Mouse (Mus musculus): ENCODE measurements around the gene Ap1m2.

DNA sequence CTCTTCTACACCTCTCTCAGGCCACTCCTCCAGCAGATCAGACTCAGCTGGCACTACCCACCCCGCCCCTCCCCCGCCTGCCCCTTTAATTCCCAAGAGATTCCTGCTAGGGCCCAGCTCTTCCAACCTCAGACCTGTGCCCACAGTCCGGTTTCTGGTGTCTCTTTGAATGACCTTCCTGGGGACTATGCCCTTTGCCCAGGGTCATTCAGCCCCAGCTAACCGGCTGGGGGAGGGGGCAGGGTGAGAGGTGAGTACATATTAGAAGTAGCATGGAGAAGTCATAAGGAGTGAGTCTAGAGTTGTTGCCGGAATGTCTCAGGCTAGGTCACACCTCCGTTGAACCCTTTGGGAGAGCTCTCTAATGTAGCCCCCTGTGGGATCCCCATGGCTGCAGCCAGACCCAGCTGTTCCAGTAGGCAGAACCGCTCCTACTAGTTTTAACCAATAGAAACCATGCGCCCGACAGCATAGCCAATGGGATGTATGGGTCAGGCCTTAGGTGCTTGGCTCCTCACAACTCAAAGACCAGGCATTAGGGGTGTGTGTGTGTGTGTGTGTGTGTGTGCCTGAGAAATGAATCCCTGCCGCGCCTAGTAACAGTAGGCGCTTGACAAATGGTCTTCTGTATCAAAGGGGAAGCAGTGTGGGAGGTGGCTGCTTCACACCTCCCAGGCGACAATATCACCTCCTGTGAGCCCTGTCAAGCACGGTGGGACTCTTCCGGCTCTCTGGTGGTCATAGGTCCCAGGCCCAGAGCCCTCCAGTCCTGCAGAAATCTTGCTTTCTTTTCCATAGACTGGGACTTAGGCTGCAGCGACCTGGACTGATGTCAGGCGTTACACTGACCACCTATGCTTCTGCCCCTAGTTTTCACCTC lies 62.3 kb downstream of the Ap1m2 start:
- TF ChIP-seq CTCF (IDR thresholded peaks at IDR 0.05; ENCODE audit: low read depth, low read length) = no peak
- no peak for TF ChIP-seq POLR2A (IDR thresholded peaks at IDR 0.05; ENCODE audit: extremely low read depth, insufficient read depth, low read length)

Data from liver, adult 2 months (tissue).